Mouse (Mus musculus) liver, postnatal 0 days (tissue): ENCODE results near the gene 4932415D10Rik.

ENCODE experiments used
- CTCF ChIP-seq: sonication (generic); IDR thresholded peaks from 2 replicates; pipeline ENCODE4 v1.5.1; 2016; ENCODE audit warnings: antibody characterized with exemption, low read depth
- EP300 ChIP-seq: IDR thresholded peaks from 2 replicates; pipeline ENCODE4 v1.6.1; 2016; ENCODE audit warnings: antibody characterized with exemption, low read depth, mild to moderate bottlenecking

GRCm38 (mm10) chr10:82329826-82330225 lies 13.4 kb upstream of the 4932415D10Rik start:
- no peak for TF ChIP-seq CTCF
- TF ChIP-seq EP300 = no peak
